Mouse (Mus musculus) CH12.LX (cell line): ENCODE measurements around the gene Traip. TPM values are rescaled to one million over a fixed set of nuclear protein-coding genes. Genes with fewer than 3 reads are reported as not detected.

ENCODE experiments used
- DNase-seq: peaks from one replicate; pipeline ENCODE4 v3.0.0-alpha.2; 2013; ENCODE audit errors: extremely low read depth
- H3K27ac ChIP-seq: 2 replicates; pipeline ENCODE4 v1.5.1; 2012; ENCODE audit warnings: low read depth, mild to moderate bottlenecking, control low read depth, moderate library complexity; ENCODE audit not compliant: insufficient read depth
- H3K27me3 ChIP-seq: replicated peaks from 2 replicates; pipeline ENCODE3; 2012; ENCODE audit warnings: inconsistent platforms
- H3K36me3 ChIP-seq, 2 experiments: replicated peaks in 1 of 2; 2 replicates each; pipeline versions ENCODE3 to v1.6.1; 2012; ENCODE audit warnings: inconsistent platforms in 1 of 2, low read length in 1 of 2, mild to moderate bottlenecking in 1 of 2, mixed read lengths in 1 of 2, moderate library complexity in 1 of 2; ENCODE audit not compliant: control insufficient read depth in 1 of 2, insufficient read depth in 1 of 2
- H3K4me1 ChIP-seq, 2 experiments: 2 replicates each; pipeline ENCODE4 v1.6.1; 2012; ENCODE audit warnings: inconsistent platforms in 1 of 2, moderate library complexity in 1 of 2; ENCODE audit not compliant: insufficient read depth in 2 of 2, control insufficient read depth in 1 of 2
- H3K4me2 ChIP-seq: 2 replicates; pipeline ENCODE4 v1.6.1; 2012; ENCODE audit warnings: low read depth, mild to moderate bottlenecking, control low read depth; ENCODE audit not compliant: poor library complexity, insufficient read depth, severe bottlenecking
- H3K4me3 ChIP-seq, 3 experiments: fragments of 150-350 bp in 1 of 3; sonication (generic) in 1 of 3; replicated peaks in 1 of 3; 2 replicates each; pipeline versions ENCODE3 to v1.5.1; 2011 to 2012; ENCODE audit warnings: low read depth in 2 of 3, low read length in 2 of 3, mild to moderate bottlenecking in 2 of 3, moderate library complexity in 2 of 3, control low read depth in 1 of 3, improper control_type of control experiment in 1 of 3, inconsistent platforms in 1 of 3, mixed read lengths in 1 of 3; ENCODE audit not compliant: poor library complexity in 1 of 3
- H3K79me2 ChIP-seq: replicated peaks from 2 replicates; pipeline ENCODE4 v1.6.1; 2012; ENCODE audit warnings: mild to moderate bottlenecking, moderate library complexity; ENCODE audit not compliant: control insufficient read depth, poor library complexity, insufficient read depth, severe bottlenecking; ENCODE audit errors: extremely low read depth
- H3K9ac ChIP-seq: 2 replicates; pipeline ENCODE4 v1.6.1; 2012; ENCODE audit warnings: low read depth, mild to moderate bottlenecking, control low read depth, moderate library complexity; ENCODE audit not compliant: insufficient read depth
- H3K9me3 ChIP-seq: replicated peaks from 2 replicates; pipeline ENCODE3; 2012; ENCODE audit warnings: low read length, inconsistent platforms, mixed read lengths
- BHLHE40 ChIP-seq: IDR thresholded peaks from 2 replicates; pipeline ENCODE4 v1.6.1; 2011; ENCODE audit warnings: mild to moderate bottlenecking, low read depth, low read length, improper control_type of control experiment
- CHD1 ChIP-seq: IDR thresholded peaks from 2 replicates; pipeline ENCODE4 v1.6.1; 2012; ENCODE audit warnings: low read depth, low read length, improper control_type of control experiment, inconsistent platforms
- CHD2 ChIP-seq: IDR thresholded peaks from 2 replicates; pipeline ENCODE4 v1.6.1; 2011; ENCODE audit warnings: low read length, improper control_type of control experiment
- EP300 ChIP-seq: IDR thresholded peaks from 2 replicates; pipeline ENCODE4 v1.6.1; 2011; ENCODE audit warnings: low read length, improper control_type of control experiment
- GABPA ChIP-seq: IDR thresholded peaks from 2 replicates; pipeline ENCODE4 v1.6.1; 2012; ENCODE audit warnings: low read depth, low read length, improper control_type of control experiment, inconsistent platforms; ENCODE audit not compliant: insufficient replicate concordance
- MAFK ChIP-seq: IDR thresholded peaks from 2 replicates; pipeline ENCODE4 v1.6.1; 2011; ENCODE audit warnings: low read length, improper control_type of control experiment; ENCODE audit not compliant: insufficient replicate concordance
- MAX ChIP-seq: IDR thresholded peaks from 2 replicates; pipeline ENCODE4 v1.6.1; 2011; ENCODE audit warnings: low read length, improper control_type of control experiment
- MAZ ChIP-seq: IDR thresholded peaks from 2 replicates; pipeline ENCODE4 v1.6.1; 2012; ENCODE audit warnings: low read depth, mild to moderate bottlenecking, inconsistent platforms, low read length, improper control_type of control experiment, moderate library complexity
- MEF2A ChIP-seq: IDR thresholded peaks from 2 replicates; pipeline ENCODE4 v1.6.1; 2014; ENCODE audit warnings: low read depth, mild to moderate bottlenecking, inconsistent platforms, low read length, improper control_type of control experiment, borderline replicate concordance
- NRF1 ChIP-seq: IDR thresholded peaks from 2 replicates; pipeline ENCODE4 v1.6.1; 2014; ENCODE audit warnings: low read depth, mild to moderate bottlenecking, inconsistent platforms, low read length, improper control_type of control experiment, moderate library complexity
- POLR2A ChIP-seq: IDR thresholded peaks from 2 replicates; pipeline ENCODE4 v1.6.1; 2011; ENCODE audit warnings: low read depth, mild to moderate bottlenecking, improper control_type of control experiment, low read length
- POLR2AphosphoS2 ChIP-seq: IDR thresholded peaks from 2 replicates; pipeline ENCODE4 v1.6.1; 2011; ENCODE audit warnings: low read depth, low read length, improper control_type of control experiment
- RCOR1 ChIP-seq: conservative IDR thresholded peaks from 2 replicates; pipeline ENCODE4 v1.6.1; 2012; ENCODE audit warnings: low read depth, mild to moderate bottlenecking, inconsistent platforms, low read length, improper control_type of control experiment
- SIN3A ChIP-seq: IDR thresholded peaks from 2 replicates; pipeline ENCODE4 v1.6.1; 2012; ENCODE audit warnings: low read length, improper control_type of control experiment, inconsistent platforms
- TBP ChIP-seq: conservative IDR thresholded peaks from 2 replicates; pipeline ENCODE4 v1.6.1; 2011; ENCODE audit warnings: low read depth, low read length, improper control_type of control experiment
- TCF12 ChIP-seq: IDR thresholded peaks from 2 replicates; pipeline ENCODE4 v1.6.1; 2014; ENCODE audit warnings: low read depth, mild to moderate bottlenecking, inconsistent platforms, low read length, improper control_type of control experiment
- USF1 ChIP-seq: IDR thresholded peaks from 2 replicates; pipeline ENCODE4 v1.6.1; 2014; ENCODE audit warnings: low read depth, mild to moderate bottlenecking, inconsistent platforms, low read length, improper control_type of control experiment
- USF2 ChIP-seq: conservative IDR thresholded peaks from 2 replicates; pipeline ENCODE4 v1.6.1; 2011; ENCODE audit warnings: low read depth, low read length, improper control_type of control experiment
- ZC3H11A ChIP-seq: IDR thresholded peaks from 2 replicates; pipeline ENCODE4 v1.6.1; 2012; ENCODE audit warnings: low read depth, mild to moderate bottlenecking, inconsistent platforms, low read length, improper control_type of control experiment
- ZKSCAN1 ChIP-seq: IDR thresholded peaks from 2 replicates; pipeline ENCODE4 v1.6.1; 2012; ENCODE audit warnings: low read depth, inconsistent platforms, low read length, improper control_type of control experiment, borderline replicate concordance
- ZMIZ1 ChIP-seq: IDR thresholded peaks from 2 replicates; pipeline ENCODE4 v1.6.1; 2012; ENCODE audit warnings: low read depth, mild to moderate bottlenecking, inconsistent platforms, low read length, improper control_type of control experiment
- dilution Hi-C: fragments of 300-500 bp; cut with MboI; formaldehyde crosslinking; loops from 2 replicates; pipeline ENCODE4 v1.14.3; 2020; ENCODE audit warnings: low sequenced_read_pairs; ENCODE audit not compliant: extremely low pct_unique_long_range_greater_than_20kb, extremely low pct_ligation_motif_present
- in situ Hi-C: fragments of 300-500 bp; cut with MboI; formaldehyde crosslinking; loops from 3 replicates; pipeline ENCODE4 v1.14.3; 2019; ENCODE audit warnings: low sequenced_read_pairs, low pct_ligation_motif_present, low pct_unique_long_range_greater_than_20kb, mixed read lengths
- polyA plus RNA-seq: library from polyadenylated mRNA; unstranded; fragments of >175 nt; gene quantifications from 2 replicates; pipeline ENCODE4 v1.2.1, GENCODE M21; 2012; ENCODE audit warnings: low read depth; ENCODE audit not compliant: insufficient read length
- total RNA-seq, 2 experiments: library from RNA; depleted of rRNA; stranded (reverse); fragments of 300-350 nt in 1 of 2; fragments of >200 nt in 1 of 2; gene quantifications; 2 replicates each; pipeline ENCODE4 v1.2.3; 2012 to 2014

Traip gene
- total and polyA plus RNA-seq, 3 experiments, result 21.6 to 33.0 (median 25.6) TPM

- peak overlapping the region; percentile 27 for H3K4me2 ChIP-seq
- no peak overlapping the region; the same call in 1 of the 2 replicates for H3K9ac ChIP-seq
- H3K36me3 ChIP-seq, result peaks cover 46 to 56% of the 10 kb centered on the region in 2 experiments
- dilution Hi-C loops (no loop called here), in situ Hi-C loops (no loop called here)
- 0 out of 2 replicates have a peak, but pooled peaks have one; percentile 35 for TF ChIP-seq ZMIZ1
- TF ChIP-seq POLR2AphosphoS2, result no peak
- TF ChIP-seq CHD2, result no peak
- no peak for TF ChIP-seq MAFK
- TF ChIP-seq ZKSCAN1, result no peak
- no peak for TF ChIP-seq POLR2A
- TF ChIP-seq TBP, result no peak
- no peak for TF ChIP-seq MAZ
- H3K27me3 ChIP-seq, result no peaks in the 10 kb centered on the region
- peak overlapping the region; percentile 78 for H3K27ac ChIP-seq
- H3K79me2 ChIP-seq, result no peaks in the 10 kb centered on the region
- H3K4me3 ChIP-seq, result peak overlapping the region; percentile 72 to 92 (median 81)
- peaks cover 25 to 60% of the 10 kb centered on the region in 2 experiments for H3K4me1 ChIP-seq
- no peaks in the 10 kb centered on the region for H3K9me3 ChIP-seq
- no peak for DNase-seq
These were observed 34.3 kb downstream of the Traip start for GRCm38 (mm10) chr9:107984052-107984753.

GRCm38 (mm10) chr9:107984754-107985055, 34.8 kb downstream of the Traip start:
- dilution Hi-C loops (no loop called here), in situ Hi-C loops (no loop called here)
- Histone ChIP-seq H3K4me2 (peak overlapping the region; percentile 27), H3K9me3 (no peaks in the 10 kb centered on the region), H3K27me3 (no peaks in the 10 kb centered on the region), H3K27ac (peak overlapping the region; percentile 78), H3K9ac (peak overlapping the region; percentile 39), H3K36me3 (peaks cover 41 to 51% of the 10 kb centered on the region in 2 experiments), H3K4me3 (peak overlapping the region; percentile 72 to 92 (median 81)), H3K79me2 (no peaks in the 10 kb centered on the region), H3K4me1 (peaks cover 25 to 57% of the 10 kb centered on the region in 2 experiments)
- TF ChIP-seq ZKSCAN1 (no peak), EP300 (no peak), ZMIZ1 (no peak)
- DNase-seq, result no peak

DNA sequence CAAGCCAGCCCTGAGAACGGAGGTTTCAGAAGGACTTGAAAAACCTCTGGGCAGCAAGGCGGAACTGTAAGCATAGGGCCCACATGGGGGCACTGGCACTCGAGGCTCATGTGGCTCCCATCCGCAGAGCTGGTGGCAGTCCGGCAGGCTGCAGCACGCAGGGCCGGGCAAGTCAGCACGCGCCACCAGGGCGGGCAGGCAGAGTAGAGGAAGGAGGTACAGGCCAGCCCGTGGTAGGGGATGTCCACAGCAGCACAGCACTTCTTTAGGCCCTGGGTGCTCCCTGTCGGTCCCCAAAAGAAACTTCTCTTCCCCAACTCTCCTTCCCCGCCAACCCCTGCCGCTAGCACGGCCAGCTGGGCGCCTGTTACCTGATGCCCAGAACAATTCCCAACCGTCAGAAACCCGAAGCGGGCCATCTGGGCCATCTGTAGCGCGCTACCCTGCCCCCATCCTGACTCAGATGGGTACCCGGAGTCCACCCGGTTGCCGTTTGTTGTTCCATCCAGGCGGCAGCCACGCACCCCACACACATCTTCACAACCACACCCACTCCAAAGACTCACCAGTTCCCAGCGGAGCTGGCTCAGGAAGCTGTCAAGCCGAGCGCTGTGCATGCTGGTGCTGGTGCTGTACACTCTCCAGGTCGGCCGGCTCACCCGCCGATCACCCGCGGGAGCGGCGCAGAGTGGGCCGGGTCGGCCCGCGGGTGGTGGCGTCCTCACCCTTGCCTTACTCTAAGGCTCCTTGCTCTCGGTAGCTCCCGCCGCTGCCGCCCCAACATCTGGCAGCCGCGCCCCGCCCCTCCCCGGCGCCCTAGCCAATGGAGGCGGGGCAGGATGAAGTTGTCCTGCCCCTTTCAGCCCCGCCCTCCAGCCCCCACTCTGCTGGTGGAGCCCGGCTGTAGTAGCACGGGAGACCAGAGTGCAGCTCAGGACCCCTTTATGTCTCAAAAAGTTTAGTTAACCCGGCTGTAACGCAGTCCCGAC, 35.5 kb downstream of the Traip start, which contains the start of gene Inka1:
Gene Inka1, minus strand, starts transcription at position 749 of the 989 bp plus-strand sequence.
- no peaks in the 10 kb centered on the region for H3K27me3 ChIP-seq
- H3K9me3 ChIP-seq, result no peaks in the 10 kb centered on the region
- in situ Hi-C loops, result no loop called here
- no peaks in the 10 kb centered on the region for H3K79me2 ChIP-seq
- peak within 1 kb of the TSS; percentile 69 for H3K9ac ChIP-seq
- H3K27ac ChIP-seq, result peak within 1 kb of the TSS; percentile 78
- H3K4me2 ChIP-seq, result peak within 1 kb of the TSS; percentile 90
- DNase-seq, result peak; percentile 83
- peak within 1 kb of the TSS; percentile 72 to 92 (median 81) for H3K4me3 ChIP-seq
- peaks cover 38 to 44% of the 10 kb centered on the region in 2 experiments for H3K36me3 ChIP-seq
- dilution Hi-C loops, result no loop called here
- peaks cover 25 to 53% of the 10 kb centered on the region in 2 experiments for H3K4me1 ChIP-seq
- TF ChIP-seq MAX, result peak; percentile 90
- peak; percentile 80 for TF ChIP-seq TCF12
- TF ChIP-seq BHLHE40, result peak; percentile 85
- TF ChIP-seq MEF2A, result peak; percentile 70
- TF ChIP-seq ZKSCAN1, result no peak
- no peak for TF ChIP-seq ZC3H11A
- TF ChIP-seq GABPA, result no peak
- no peak; the same call in 1 of the 2 replicates for TF ChIP-seq RCOR1
- peak; percentile 74 for TF ChIP-seq POLR2A
- TF ChIP-seq SIN3A, result peak; percentile 90
- no peak for TF ChIP-seq USF1
- TF ChIP-seq USF2, result no peak
- TF ChIP-seq POLR2AphosphoS2, result peak; percentile 76; the same call in 1 of the 2 replicates
- TF ChIP-seq EP300, result peak; percentile 25; the same call in 1 of the 2 replicates
- peak; percentile 98 for TF ChIP-seq CHD1
- TF ChIP-seq NRF1, result no peak
